ENCODE assay signal across 22 mouse cellular contexts in genomic region chr3:98471499-98471898, GRCm38 (mm10). TPM values are rescaled to one million over a fixed set of nuclear protein-coding genes. Genes with fewer than 3 reads are reported as not detected.
"Had no signal": no experiment of that assay in that cellular context is flagged by ENCODE, and none has a peak within 500 bp of the region (broad histone marks: within the 10 kb centered on the region; RNA-seq: fewer than 3 reads in every experiment).

No protein-coding gene starts in this region.

RNA-seq across cellular contexts. Expression of gene Gm4450, which starts 14.6 kb away (rescaled TPM):
- polyA plus RNA-seq: heart, adult 2 months; heart, embryonic 11.5 days; heart, embryonic 12.5 days; heart, embryonic 13.5 days; heart, embryonic 14.5 days; heart, embryonic 15.5 days; heart, embryonic 16.5 days; heart, postnatal 0 days; hindbrain, embryonic 10.5 days; hindbrain, embryonic 11.5 days; hindbrain, embryonic 12.5 days; hindbrain, embryonic 15.5 days; hindbrain, postnatal 0 days; inflammation-experienced regulatory T-cells, adult 6 months; intestine, embryonic 14.5 days; intestine, embryonic 15.5 days; intestine, embryonic 16.5 days; intestine, postnatal 0 days; large intestine, adult 2 months had no signal

RNA-seq across cellular contexts. Expression of gene Hsd3b4, which starts 38.8 kb away (rescaled TPM):
- polyA plus RNA-seq: heart, adult 2 months; heart, embryonic 11.5 days; heart, embryonic 12.5 days; heart, embryonic 13.5 days; heart, embryonic 14.5 days; heart, embryonic 15.5 days; heart, embryonic 16.5 days; heart, postnatal 0 days; hindbrain, embryonic 10.5 days; hindbrain, embryonic 11.5 days; hindbrain, embryonic 12.5 days; hindbrain, embryonic 13.5 days; hindbrain, embryonic 14.5 days; hindbrain, embryonic 15.5 days; hindbrain, embryonic 16.5 days; hindbrain, postnatal 0 days; inflammation-experienced regulatory T-cells, adult 6 months; intestine, embryonic 14.5 days; intestine, embryonic 15.5 days; intestine, embryonic 16.5 days; intestine, postnatal 0 days; large intestine, adult 2 months had no signal
